ENCODE assay signal across 8 mouse cellular contexts in genomic region chr4:145129956-145130548, GRCm38 (mm10).
DNase-seq lines count a peak whose midpoint lies in the region; ATAC-seq and TF ChIP-seq lines count a peak whose summit lies in the region.
"Had no signal": no experiment of that assay in that cellular context is flagged by ENCODE, and none has a peak within 500 bp of the region (broad histone marks: within the 10 kb centered on the region; RNA-seq: fewer than 3 reads in every experiment).

No protein-coding gene starts in this region.

- no peaks in the 10 kb centered on the region for H3K27me3 ChIP-seq in cerebellum, adult 2 months (ENCODE audit: control insufficient read depth, insufficient read depth, low read length)
- H3K27me3 ChIP-seq: neural tube, embryonic 12.5 days had no signal

- TF ChIP-seq CTCF in cerebellum, adult 2 months (IDR thresholded peaks at IDR 0.05; ENCODE audit: borderline replicate concordance, insufficient read depth, low read depth, low read length): no peak

- peak; percentile 15 to 57 for DNase-seq in adrenal gland, postnatal 36 days
- peak; percentile 67 to 76 for DNase-seq in cerebellum, adult 2 months
- DNase-seq in layer of hippocampus, adult 9-11 months: peak; percentile 48
- DNase-seq in urinary bladder, postnatal 4 days (ENCODE audit: low spot score in 2 of 2): peak; percentile 34 to 66
- DNase-seq in spleen, postnatal 4 days (ENCODE audit: low spot score in 2 of 2): no peak

- no peak overlapping the region for H3K27ac ChIP-seq in cerebellum, adult 2 months (ENCODE audit: insufficient read depth, low read length)
- H3K27ac ChIP-seq: neural tube, embryonic 12.5 days had no signal

- H3K4me3 ChIP-seq in cerebellum, adult 2 months (replicated peaks; ENCODE audit: insufficient read depth, low read depth, low read length): no peak overlapping the region
- H3K4me3 ChIP-seq: neural tube, embryonic 12.5 days had no signal

- peak; percentile 92 for ATAC-seq in granulocyte monocyte progenitor cell, adult 5-6 weeks (replicated peaks; ENCODE audit: poor library complexity, severe bottlenecking)
- ATAC-seq in megakaryocyte progenitor cell, adult 5-6 weeks (replicated peaks; ENCODE audit: poor library complexity): peak; percentile 82

- H3K4me1 ChIP-seq in cerebellum, adult 2 months (ENCODE audit: control insufficient read depth, insufficient read depth, low read length): no peaks in the 10 kb centered on the region; the same call in 1 of the 2 replicates
- H3K4me1 ChIP-seq: neural tube, embryonic 12.5 days had no signal

- TF ChIP-seq POLR2A in cerebellum, adult 2 months (IDR thresholded peaks at IDR 0.05; ENCODE audit: borderline replicate concordance, insufficient read depth, low read length): no peak

Comparison
In these comparisons a context has a peak if more than half of its experiments do, and no peak if none do; other contexts are left out.
1. DNase-seq: peak in adrenal gland, postnatal 36 days (2 of 2), cerebellum, adult 2 months (2 of 2), layer of hippocampus, adult 9-11 months (single experiment) and urinary bladder, postnatal 4 days (2 of 2); none in spleen, postnatal 4 days (0 of 2).